Mouse (Mus musculus): Measurements from ENCODE around the gene Vps35l. TPM values are rescaled to one million over a fixed set of nuclear protein-coding genes. Genes with fewer than 3 reads are reported as not detected.
A peak's percentile ranks its signal among the peaks of the same experiment; 100 is the strongest.

Gene Vps35l
- total RNA-seq, 2 experiments from 2014 or later, result 54.7 to 60.8 TPM

- peak; percentile 75 to 80 for DNase-seq
These were observed 38.5 kb downstream of the Vps35l start for GRCm38 (mm10) chr7:118778561-118778960.

- no peak for DNase-seq
These were observed 43.4 kb downstream of the Vps35l start for GRCm38 (mm10) chr7:118783305-118784001.

- DNase-seq, result no peak
These were observed 46.1 kb downstream of the Vps35l start for GRCm38 (mm10) chr7:118786091-118786490.

- DNase-seq, result no peak
These were observed 47.3 kb downstream of the Vps35l start for GRCm38 (mm10) chr7:118787326-118787725.

- no peak for DNase-seq
These were observed 48.5 kb downstream of the Vps35l start for GRCm38 (mm10) chr7:118788481-118788880.

- no peak for DNase-seq
These were observed 50.3 kb downstream of the Vps35l start for GRCm38 (mm10) chr7:118790292-118790691.

GRCm38 (mm10) chr7:118793899-118794298 lies 53.9 kb downstream of the Vps35l start:
- DNase-seq, result no peak

- no peak for DNase-seq
These were observed 55.8 kb downstream of the Vps35l start for GRCm38 (mm10) chr7:118795779-118796178.

- DNase-seq, result no peak
These were observed 56.8 kb downstream of the Vps35l start for GRCm38 (mm10) chr7:118796838-118797237.

GRCm38 (mm10) chr7:118797600-118797999 lies 57.6 kb downstream of the Vps35l start:
- no peak for DNase-seq

GRCm38 (mm10) chr7:118798105-118798570 lies 58.1 kb downstream of the Vps35l start:
- no peak for DNase-seq

GRCm38 (mm10) chr7:118800112-118800734 lies 60.2 kb downstream of the Vps35l start:
- no peak for DNase-seq

- no peak for DNase-seq
These were observed 61.8 kb downstream of the Vps35l start for GRCm38 (mm10) chr7:118801791-118802190.

GRCm38 (mm10) chr7:118803425-118803824 lies 63.4 kb downstream of the Vps35l start:
- DNase-seq, result no peak

- no peak for DNase-seq
These were observed 66.8 kb downstream of the Vps35l start for GRCm38 (mm10) chr7:118806631-118807411.

GRCm38 (mm10) chr7:118807899-118808298 lies 67.9 kb downstream of the Vps35l start:
- DNase-seq, result no peak

- DNase-seq, result no peak
These were observed 71.5 kb downstream of the Vps35l start for GRCm38 (mm10) chr7:118811407-118812106.

- no peak for DNase-seq
These were observed 73.6 kb downstream of the Vps35l start for GRCm38 (mm10) chr7:118813592-118813991.

- no peak for DNase-seq
These were observed 76.2 kb downstream of the Vps35l start for GRCm38 (mm10) chr7:118816275-118816674.

GRCm38 (mm10) chr7:118817741-118818140 lies 77.7 kb downstream of the Vps35l start:
- DNase-seq, result no peak

- DNase-seq, result no peak
These were observed 79.6 kb downstream of the Vps35l start for GRCm38 (mm10) chr7:118819666-118820065.

- DNase-seq, result no peak
These were observed 81.3 kb downstream of the Vps35l start for GRCm38 (mm10) chr7:118821356-118821755.
